Mouse (Mus musculus): ENCODE data around the gene Chrdl1.

Chrdl1 gene

GRCm38 (mm10) chrX:143393791-143394369 is at the start of gene Chrdl1:
TSS of gene Chrdl1 (minus strand) at chrX:143394262.
- in situ Hi-C loops (cut with MboI, MseI): no loop called here

DNA sequence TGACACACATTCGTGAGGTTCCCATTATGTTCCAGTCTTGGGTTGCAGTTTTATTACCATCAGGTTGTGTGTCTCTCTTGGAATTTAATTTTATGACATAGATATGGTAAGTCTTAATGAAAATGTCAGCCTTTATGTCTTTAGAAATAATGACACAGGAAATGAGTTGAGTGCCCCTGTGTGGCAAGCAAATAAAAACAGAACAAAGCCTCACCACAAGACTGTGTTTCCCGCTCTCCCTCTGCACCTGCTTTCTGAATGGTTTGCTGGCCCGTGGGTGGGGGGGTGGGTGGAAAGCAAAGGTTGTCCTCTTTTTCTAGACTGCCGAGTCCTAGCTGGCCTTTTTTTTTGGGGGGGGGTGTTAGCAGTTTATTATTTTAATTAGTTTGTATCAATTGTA is 48.6 kb upstream of the Chrdl1 start:
- in situ Hi-C loops (cut with MboI, MseI): no loop called here

- in situ Hi-C loops (cut with MboI, MseI): no loop called here
Observed at GRCm38 (mm10) chrX:143404601-143405000, 10.5 kb upstream of the Chrdl1 start.

GRCm38 (mm10) chrX:143366256-143366959 is 27.7 kb downstream of the Chrdl1 start:
- in situ Hi-C loops (cut with MboI, MseI): no loop called here

DNA sequence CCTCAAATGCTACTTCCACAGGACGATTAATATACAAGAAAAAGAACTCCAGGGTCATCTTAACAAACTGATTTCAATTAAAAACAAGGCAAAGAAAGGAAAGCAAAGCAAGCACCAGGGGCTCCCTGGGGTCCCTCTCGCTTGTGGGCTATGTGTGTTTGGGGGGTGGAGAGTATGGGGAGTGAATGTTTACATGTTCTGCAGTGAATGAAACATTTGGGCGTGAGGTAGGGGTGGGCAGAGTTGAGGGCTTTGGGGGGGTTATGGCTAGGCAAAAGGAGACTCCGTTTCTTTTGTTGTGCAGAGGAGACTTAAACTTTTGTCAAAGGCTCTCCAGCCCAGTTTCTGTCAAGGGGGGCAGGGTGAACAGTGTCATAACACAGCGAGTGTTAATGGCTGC is 46.8 kb downstream of the Chrdl1 start:
- in situ Hi-C loops (cut with MboI, MseI): no loop called here

DNA sequence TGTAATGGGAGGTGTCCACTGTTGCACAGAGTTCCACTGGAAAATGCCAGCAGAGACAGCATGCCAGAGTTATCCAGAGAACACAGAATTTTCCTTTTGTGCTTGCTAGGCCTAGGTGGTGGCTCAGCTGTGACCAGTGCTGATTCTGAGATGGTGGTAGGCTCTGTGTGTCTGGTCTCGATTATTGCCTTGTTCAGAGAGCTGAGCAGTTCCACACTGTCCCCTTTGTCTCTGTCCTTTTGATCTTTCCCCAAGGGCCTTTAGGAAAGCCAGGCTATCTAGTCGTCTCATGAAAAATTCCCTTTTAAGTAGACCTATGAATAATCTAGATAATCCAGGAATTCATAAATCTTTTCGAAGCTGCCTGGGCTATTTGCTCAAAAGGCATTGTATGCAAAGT is 47.3 kb downstream of the Chrdl1 start:
- in situ Hi-C loops (cut with MboI, MseI): no loop called here

DNA sequence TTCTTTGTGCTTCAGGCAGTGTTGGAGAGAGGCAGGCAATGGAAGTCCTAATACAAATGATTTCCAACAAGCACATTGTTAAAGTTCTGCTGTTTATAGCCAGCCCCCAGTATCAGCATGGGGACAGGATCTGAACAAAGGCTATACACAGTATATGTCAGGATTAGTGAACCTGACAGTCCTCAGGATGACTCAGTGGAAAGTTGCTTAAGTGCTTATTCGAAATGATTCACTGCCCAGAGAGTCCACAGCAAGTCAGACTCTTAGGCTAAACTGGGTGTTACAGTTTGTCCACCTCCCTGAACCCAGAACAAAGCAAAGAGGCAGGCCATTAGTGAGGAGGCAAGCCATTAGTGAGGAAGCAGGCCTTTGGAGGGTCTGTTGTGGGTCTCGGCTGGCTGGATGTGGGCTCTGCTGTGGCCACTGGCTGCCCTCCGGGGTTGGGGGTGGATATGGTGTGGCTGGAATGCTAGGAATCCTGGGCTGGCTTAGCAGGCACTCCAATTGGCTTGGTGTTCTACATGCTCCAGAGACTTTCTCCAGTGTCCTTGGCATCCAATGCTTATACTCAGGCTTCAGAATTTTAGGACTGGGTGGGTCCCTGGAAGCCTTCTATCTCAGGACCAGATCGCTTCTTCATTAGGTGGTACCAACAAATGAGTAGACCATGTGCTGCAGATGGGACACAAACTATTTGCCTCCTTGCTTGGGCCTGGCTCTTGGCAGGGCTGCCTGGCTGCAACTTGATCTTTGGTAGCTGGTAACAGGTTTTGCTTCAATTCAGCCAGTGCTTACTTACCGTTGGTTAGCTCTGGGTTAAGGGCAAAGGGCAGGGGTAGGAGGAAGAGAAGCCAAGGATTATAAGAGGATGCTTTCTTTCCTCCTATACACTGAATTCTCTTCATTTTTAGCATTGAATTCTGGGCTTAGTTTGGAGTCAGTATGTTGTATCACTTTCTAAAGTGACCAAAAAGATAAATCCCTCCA is 49.3 kb downstream of the Chrdl1 start:
- in situ Hi-C loops (cut with MboI, MseI): no loop called here

DNA sequence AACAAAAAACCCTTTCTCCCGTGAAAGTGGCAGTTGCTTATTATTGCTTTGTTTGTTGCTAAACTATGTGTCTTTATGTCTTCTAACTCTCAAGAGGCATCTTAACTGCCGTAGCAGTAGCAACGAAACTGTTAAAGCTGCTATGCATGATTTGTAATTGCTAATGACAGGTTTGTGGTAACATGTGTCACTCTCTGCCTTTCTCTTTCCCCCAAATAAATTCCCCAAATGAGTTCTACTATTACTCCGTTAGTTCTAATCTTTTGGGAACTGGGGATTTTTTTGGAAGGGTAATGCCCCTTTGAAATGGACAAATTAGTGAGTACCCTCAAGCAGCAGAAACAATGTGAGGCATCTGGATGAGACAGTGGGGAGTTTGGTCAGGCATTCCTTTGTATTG is 55.9 kb downstream of the Chrdl1 start:
- in situ Hi-C loops (cut with MboI, MseI): no loop called here

GRCm38 (mm10) chrX:143337561-143337960 is 56.5 kb downstream of the Chrdl1 start:
- in situ Hi-C loops (cut with MboI, MseI): no loop called here

GRCm38 (mm10) chrX:143336661-143337060 is 57.4 kb downstream of the Chrdl1 start:
- in situ Hi-C loops (cut with MboI, MseI): no loop called here

DNA sequence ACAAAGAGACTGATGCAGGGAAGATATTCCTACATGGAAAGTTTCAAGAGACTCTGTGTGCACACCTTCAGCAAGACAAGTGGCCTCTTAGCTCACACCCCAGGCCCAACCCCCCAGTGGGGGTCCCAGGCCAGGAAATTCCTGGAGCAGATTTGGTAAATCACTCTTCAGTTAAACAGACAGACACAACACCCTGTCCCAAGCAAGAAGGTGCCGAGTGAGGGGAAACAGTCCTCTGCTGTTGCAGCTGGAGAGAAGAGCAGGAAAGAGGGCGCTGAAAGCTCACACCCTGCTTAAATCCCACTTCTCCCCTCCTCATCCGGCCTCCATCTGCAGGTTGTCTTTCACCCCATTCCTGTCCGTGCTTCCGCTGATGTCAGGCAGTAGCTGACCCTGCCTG is 58.2 kb downstream of the Chrdl1 start:
- in situ Hi-C loops (cut with MboI, MseI): no loop called here

DNA sequence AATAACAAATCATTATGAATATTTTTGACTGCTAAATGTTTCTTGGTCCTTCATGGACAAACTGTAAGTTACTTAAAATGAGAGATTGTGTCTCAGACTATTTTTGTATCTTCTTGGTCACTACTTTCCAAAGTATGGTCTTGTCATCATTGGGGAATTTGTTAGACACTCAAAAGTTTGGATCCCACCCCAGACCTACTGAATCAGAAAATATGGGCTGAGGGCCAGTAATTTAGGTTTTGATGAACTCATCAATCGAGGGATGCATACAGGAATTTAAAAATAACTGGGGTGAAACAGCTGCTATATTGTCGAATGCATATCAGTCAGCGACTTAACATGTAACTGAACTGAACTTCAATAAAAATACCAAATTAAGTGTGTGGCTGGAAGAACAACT is 80.9 kb downstream of the Chrdl1 start:
- in situ Hi-C loops (cut with MboI, MseI): no loop called here

- in situ Hi-C loops (cut with MboI, MseI): no loop called here
Observed at GRCm38 (mm10) chrX:143294726-143295125, 99.3 kb downstream of the Chrdl1 start.

DNA sequence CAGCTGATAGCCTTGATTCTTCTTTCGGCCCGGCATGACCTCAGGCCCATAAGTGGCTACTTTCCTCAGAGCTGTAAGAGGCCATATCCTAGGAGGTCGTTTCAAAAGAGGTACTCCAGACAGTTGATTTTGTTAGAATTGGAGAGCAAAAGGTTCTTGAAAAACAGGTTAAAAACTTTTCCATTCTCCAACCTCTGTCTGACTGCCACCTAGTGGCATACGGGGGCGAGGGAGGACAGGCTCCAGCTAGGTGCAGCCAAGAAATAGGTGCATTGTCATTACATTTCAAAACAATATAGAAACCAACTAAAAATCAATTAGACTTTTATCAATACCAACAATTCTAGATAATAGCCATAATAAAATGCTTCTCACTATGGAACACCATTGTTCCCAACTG is 118.9 kb downstream of the Chrdl1 start:
- in situ Hi-C loops (cut with MboI, MseI): no loop called here

- in situ Hi-C loops (cut with MboI, MseI): no loop called here
Observed at GRCm38 (mm10) chrX:143250709-143251108, 143.4 kb downstream of the Chrdl1 start.

Measured in regulatory T cell (primary cell).